Mouse (Mus musculus): ENCODE measurements around the gene Klhdc2.

Gene Klhdc2

GRCm38 (mm10) chr12:69296511-69297410 is at the start of gene Klhdc2:
Klhdc2 (plus strand) TSS chr12:69296681.
- DNase-seq, result peak; percentile 91 to 95

- no peak for DNase-seq
Observed at GRCm38 (mm10) chr12:69249766-69250165, 46.7 kb upstream of the Klhdc2 start.

DNA sequence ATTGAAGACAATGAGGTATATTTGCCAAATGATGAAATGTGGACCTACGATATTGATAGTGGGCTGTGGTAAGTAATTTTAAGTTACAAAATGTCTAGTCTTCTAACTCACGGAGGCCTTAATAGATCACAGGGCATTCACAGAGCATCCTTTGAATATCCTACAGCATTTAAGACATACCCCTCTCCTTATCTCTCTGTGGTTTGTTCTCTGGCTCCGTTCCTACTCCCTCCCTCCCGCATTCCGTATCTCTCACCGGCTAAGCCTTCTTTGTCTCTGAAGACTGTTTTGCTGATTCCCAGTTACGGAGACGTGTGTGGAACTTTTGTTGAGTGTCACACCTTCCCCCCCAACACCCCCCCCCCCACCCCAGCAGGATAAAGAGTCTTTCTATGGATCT is 45.7 kb upstream of the Klhdc2 start:
- no peak for DNase-seq

DNA sequence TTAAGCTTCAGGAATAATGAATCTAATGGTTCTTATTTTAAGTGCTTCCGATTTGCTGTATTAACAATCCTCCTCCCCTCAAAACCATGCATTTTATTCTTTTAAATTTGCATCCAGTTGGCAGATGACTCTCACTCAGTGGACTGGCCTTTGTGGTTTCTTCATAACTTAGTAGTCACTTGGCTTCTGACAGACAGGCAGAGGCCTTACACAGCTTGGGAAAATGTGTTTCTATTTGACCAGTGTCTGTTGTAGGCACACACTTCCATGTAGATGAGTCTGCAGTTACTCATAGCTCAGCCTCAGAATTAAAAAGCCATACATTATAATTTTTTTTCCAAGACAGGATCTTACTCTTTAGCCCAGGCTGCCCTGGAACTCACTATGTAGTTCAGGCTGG is 42.7 kb upstream of the Klhdc2 start:
- DNase-seq, result no peak

DNA sequence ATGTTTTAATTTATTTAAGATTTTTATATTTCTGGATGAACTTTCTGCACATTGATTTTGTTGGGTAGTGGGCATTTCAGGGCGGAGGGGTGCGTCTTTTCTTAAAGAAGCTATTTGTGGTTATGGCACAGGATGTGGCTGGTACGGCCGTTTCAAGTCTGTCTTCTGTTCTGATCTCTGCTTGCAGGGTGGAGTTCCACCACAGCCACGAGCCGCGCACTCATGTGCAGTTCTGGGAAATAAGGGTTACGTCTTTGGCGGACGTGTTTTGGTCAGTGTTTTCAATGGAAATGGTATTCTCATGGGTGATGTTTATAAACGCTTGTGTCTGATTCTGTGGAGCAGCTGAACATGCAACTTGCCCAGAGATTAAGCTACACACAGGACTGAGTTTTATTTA is 38.6 kb upstream of the Klhdc2 start:
- no peak for DNase-seq

DNA sequence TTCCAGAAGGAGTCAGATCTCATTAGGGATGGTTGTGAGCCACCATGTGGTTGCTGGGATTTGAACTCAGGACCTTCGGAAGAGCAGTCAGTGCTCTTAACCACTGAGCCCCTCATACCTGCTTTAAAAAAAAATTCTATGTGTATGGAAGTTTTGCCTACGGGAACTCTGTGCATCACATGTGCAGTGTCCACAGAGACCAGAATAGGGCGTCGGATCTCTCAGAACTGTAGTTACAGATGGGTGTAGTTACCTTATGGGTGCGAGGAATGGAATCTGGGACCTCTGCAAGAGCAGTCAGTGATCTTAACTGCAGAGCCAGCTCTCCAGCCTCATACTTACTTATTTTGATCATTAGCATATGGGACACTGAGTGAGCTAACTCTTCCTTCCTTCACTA is 34.2 kb upstream of the Klhdc2 start:
- DNase-seq, result no peak

GRCm38 (mm10) chr12:69265031-69265430 is 31.4 kb upstream of the Klhdc2 start:
- DNase-seq, result no peak

- DNase-seq, result no peak
Observed at GRCm38 (mm10) chr12:69267956-69268632, 28.4 kb upstream of the Klhdc2 start.

- DNase-seq, result no peak
Observed at GRCm38 (mm10) chr12:69268956-69269355, 27.5 kb upstream of the Klhdc2 start.

- no peak for DNase-seq
Observed at GRCm38 (mm10) chr12:69279931-69280469, 16.5 kb upstream of the Klhdc2 start.

- DNase-seq, result no peak
Observed at GRCm38 (mm10) chr12:69280915-69281314, 15.6 kb upstream of the Klhdc2 start.

GRCm38 (mm10) chr12:69283146-69283545 is 13.3 kb upstream of the Klhdc2 start:
- DNase-seq, result no peak

DNA sequence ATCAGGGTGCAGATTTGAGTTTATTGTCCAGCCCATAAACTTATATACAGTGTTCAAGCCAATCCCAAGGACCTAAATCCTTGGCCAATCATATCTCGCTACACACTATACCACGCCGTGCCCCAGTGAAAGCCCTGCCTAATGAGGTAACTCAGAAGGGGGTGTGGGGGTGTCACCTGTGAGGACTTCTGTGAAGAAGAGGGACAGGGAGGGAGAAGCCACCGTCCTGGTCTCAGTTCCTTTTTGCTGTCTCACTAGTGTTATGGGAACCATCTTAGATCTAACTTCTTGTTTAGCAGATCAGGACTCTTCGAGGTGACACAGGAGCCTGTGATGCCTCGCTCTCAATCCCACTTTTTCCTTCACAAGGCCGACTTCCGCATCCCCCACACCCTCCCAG is 8.9 kb upstream of the Klhdc2 start:
- DNase-seq, result no peak

- no peak for DNase-seq
Observed at GRCm38 (mm10) chr12:69288699-69289098, 7.8 kb upstream of the Klhdc2 start.

- DNase-seq, result no peak
Observed at GRCm38 (mm10) chr12:69292401-69292800, 4.1 kb upstream of the Klhdc2 start.

GRCm38 (mm10) chr12:69293815-69294214 is 2.7 kb upstream of the Klhdc2 start:
- DNase-seq, result no peak

DNA sequence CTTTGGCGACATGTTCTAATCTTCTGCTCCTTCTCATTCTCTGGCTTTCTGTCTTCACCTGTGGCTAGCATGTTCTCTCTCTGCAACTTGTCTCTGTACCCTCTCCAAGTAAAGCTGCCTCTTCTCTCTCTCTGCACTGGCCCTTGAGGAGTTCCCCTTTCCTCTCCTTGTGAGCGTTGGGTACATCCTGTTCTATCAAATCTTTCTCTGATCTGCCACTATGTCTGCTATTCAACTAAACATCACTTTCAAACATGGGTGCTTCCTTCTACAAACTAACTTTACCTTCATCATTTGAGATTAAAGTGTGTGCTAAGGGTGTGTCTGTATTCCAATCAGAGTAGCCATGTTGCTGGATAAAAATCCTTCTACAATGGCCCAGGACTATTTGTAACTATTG is 1.5 kb upstream of the Klhdc2 start:
- DNase-seq, result no peak

GRCm38 (mm10) chr12:69295651-69296050 is 830 bp upstream of the Klhdc2 start:
- DNase-seq, result peak in 1 of 2 experiments; percentile 31

GRCm38 (mm10) chr12:69297411-69298150 is 1.1 kb downstream of the Klhdc2 start:
- DNase-seq, result no peak

DNA sequence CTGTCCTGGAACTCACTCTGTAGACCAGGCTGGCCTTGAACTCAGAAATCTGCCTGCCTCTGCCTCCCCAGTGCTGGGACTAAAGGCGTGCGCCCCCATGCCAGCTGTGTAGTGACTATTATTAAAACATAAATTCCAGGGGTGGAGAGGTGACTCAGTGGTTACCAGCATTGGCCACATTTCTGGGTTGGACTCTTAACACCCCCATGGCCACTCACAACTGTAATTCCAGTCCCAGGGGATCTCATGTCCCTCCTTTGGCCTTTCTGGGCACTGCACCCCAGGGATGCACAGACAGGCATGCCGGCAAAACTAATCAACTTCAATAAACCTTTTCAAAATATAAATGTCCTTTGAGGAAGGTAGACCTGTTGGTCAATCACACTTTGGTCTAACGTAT is 1.8 kb downstream of the Klhdc2 start:
- peak in 1 of 2 experiments; percentile 13 for DNase-seq

- peak; percentile 65 to 77 for DNase-seq
Observed at GRCm38 (mm10) chr12:69299231-69299630, 2.8 kb downstream of the Klhdc2 start.

GRCm38 (mm10) chr12:69299831-69300230 is 3.4 kb downstream of the Klhdc2 start:
- DNase-seq, result no peak

DNA sequence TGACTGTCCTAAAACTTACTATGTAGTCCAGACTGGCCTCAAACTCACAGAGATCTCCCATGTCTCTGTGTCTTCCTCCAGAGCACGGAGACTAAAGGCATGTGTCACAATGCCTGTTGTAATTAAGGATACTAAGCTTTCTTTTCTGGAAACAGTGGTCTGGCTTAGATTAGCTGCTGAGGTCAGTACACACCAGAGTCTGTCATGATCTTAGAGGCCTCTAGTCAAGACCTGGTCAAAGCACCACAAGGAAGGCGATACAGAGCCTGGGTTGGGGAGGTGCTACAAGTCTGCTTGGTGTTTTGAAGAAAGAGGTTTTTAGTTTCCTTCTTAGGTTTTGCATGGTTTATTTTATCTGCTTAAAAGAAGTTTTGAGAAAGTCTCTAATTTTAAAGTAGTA is 3.9 kb downstream of the Klhdc2 start:
- no peak for DNase-seq

Data from kidney, postnatal 4 days (tissue).